Mouse (Mus musculus) erythroblast, embryonic 14.5 days (primary cell): ENCODE data around the gene Gm4791.

Experiments used
- GATA1 ChIP-seq: IDR thresholded peaks from 2 replicates; pipeline ENCODE4 v1.6.1; 2012; ENCODE audit warnings: low read length, inconsistent platforms, mixed read lengths
- TAL1 ChIP-seq: IDR thresholded peaks from 3 replicates; pipeline ENCODE4 v1.6.1; 2012; ENCODE audit warnings: low read length, inconsistent platforms, mixed read lengths

DNA sequence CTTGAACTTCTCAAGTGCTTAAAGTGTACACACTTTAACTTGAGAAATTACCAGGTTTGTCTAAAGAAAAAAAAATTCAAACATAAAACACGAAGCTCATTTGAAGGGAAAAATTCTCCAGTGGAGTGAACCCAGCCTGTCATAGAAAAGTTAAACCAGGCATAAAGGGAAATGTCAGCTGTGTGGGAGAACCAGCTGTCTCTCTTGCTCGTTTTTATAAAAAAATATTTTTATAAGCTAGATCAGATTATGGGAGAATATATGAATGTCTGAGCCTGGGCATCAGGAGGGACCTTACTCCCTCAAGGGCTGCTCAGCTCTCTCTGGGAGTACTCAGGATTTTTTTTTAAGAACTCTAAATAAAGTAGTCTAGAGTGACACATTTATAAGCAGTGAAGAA, 15.1 kb upstream of the Gm4791 start:
- no peak for TF ChIP-seq GATA1
- TF ChIP-seq TAL1 = no peak
